ENCODE assay signal across 16 mouse cellular contexts in genomic region chr10:127284105-127284622, GRCm38 (mm10). TPM values are rescaled to one million over a fixed set of nuclear protein-coding genes. Genes with fewer than 3 reads are reported as not detected.
A peak's percentile ranks its signal among the peaks of the same experiment; 100 is the strongest.
DNase-seq lines count a peak whose midpoint lies in the region; ATAC-seq lines count a peak whose summit lies in the region.
"Had no signal": no experiment of that assay in that cellular context is flagged by ENCODE, and none has a peak within 500 bp of the region (broad histone marks: within the 10 kb centered on the region; RNA-seq: fewer than 3 reads in every experiment).

No protein-coding gene starts in this region.

- peak; percentile 45 for DNase-seq in cerebellum, adult 11-12 months
- DNase-seq in cerebellum, adult 8-10 months, result no peak
- peak; percentile 93 for DNase-seq in heart, adult 11 months
- DNase-seq in heart, adult 9 months (ENCODE audit: low spot score in 2 of 2), result no peak
- no peak for DNase-seq in liver
- no peak for DNase-seq in liver, embryonic 13.5 days
- DNase-seq in neural tube, embryonic 10.5 days (ENCODE audit: extremely low spot score, low spot score), result no peak
- DNase-seq: adrenal gland, adult 2 months; cerebellum, adult 11 months; gastrocnemius, postnatal 10 days; heart, adult 2 months; heart, postnatal 10 days; right cerebral cortex, postnatal 25 days; thymus, postnatal 14 days had no signal

- H3K27me3 ChIP-seq in liver, embryonic 12.5 days (replicated peaks), result no peaks in the 10 kb centered on the region
- no peaks in the 10 kb centered on the region for H3K27me3 ChIP-seq in liver, embryonic 13.5 days

- ATAC-seq in liver, embryonic 12.5 days, result no peak
- no peak for ATAC-seq in liver, embryonic 13.5 days (ENCODE audit: low read depth)
- ATAC-seq: hindbrain, embryonic 16.5 days had no signal

- H3K36me3 ChIP-seq in liver, embryonic 12.5 days, result peaks cover 85% of the 10 kb centered on the region
- H3K36me3 ChIP-seq in liver, embryonic 13.5 days, result peaks cover 84% of the 10 kb centered on the region

- 0 out of 2 replicates have a peak overlapping the region, but pooled peaks have one; percentile 9 for H3K9ac ChIP-seq in liver, embryonic 12.5 days
- peak overlapping the region; percentile 9; the same call in 1 of the 2 replicates for H3K9ac ChIP-seq in liver, embryonic 13.5 days

- H3K4me2 ChIP-seq in liver, embryonic 12.5 days, result no peak overlapping the region
- H3K4me2 ChIP-seq in liver, embryonic 13.5 days, result no peak overlapping the region

- WGBS in liver, embryonic 12.5 days (ENCODE audit: insufficient replicate concordance), result 91% methylated on average over 7 of the region's 7 CpGs
- 95% methylated on average over 7 of the region's 7 CpGs for whole genome bisulfite sequencing in liver, embryonic 13.5 days (ENCODE audit: insufficient replicate concordance)

- no peak overlapping the region for H3K27ac ChIP-seq in liver, embryonic 12.5 days
- H3K27ac ChIP-seq in liver, embryonic 13.5 days, result peak overlapping the region; percentile 9; the same call in 1 of the 2 replicates
- H3K27ac ChIP-seq: heart, adult 2 months had no signal

- H3K4me3 ChIP-seq in liver, embryonic 12.5 days, result no peak overlapping the region
- H3K4me3 ChIP-seq in liver, embryonic 13.5 days (replicated peaks), result no peak overlapping the region
- H3K4me3 ChIP-seq: heart, adult 2 months had no signal

- peaks cover 34% of the 10 kb centered on the region for H3K4me1 ChIP-seq in liver, embryonic 12.5 days
- H3K4me1 ChIP-seq in liver, embryonic 13.5 days (replicated peaks), result peaks cover 43% of the 10 kb centered on the region

- H3K9me3 ChIP-seq in liver, embryonic 12.5 days (replicated peaks), result no peaks in the 10 kb centered on the region
- no peaks in the 10 kb centered on the region for H3K9me3 ChIP-seq in liver, embryonic 13.5 days (replicated peaks)

RNA-seq across cellular contexts. Expression of gene Mbd6, which starts 4.7 kb away (rescaled TPM):
- polyA plus RNA-seq in liver, embryonic 12.5 days (2016; fragmentation: Nextera tagmentation; extraction: Ambion mirVana), result 8.5 and 9.8 TPM in 2 replicates
- polyA plus RNA-seq in liver, embryonic 13.5 days (2015; fragmentation: Nextera tagmentation; extraction: Ambion mirVana), result 5.9 and 6.5 TPM in 2 replicates

RNA-seq across cellular contexts. Expression of gene Dctn2, which starts 18.0 kb away (rescaled TPM):
- polyA plus RNA-seq in liver, embryonic 12.5 days (2016; fragmentation: Nextera tagmentation; extraction: Ambion mirVana), result 95.5 and 96.1 TPM in 2 replicates
- polyA plus RNA-seq in liver, embryonic 13.5 days (2015; fragmentation: Nextera tagmentation; extraction: Ambion mirVana), result 80.0 and 80.1 TPM in 2 replicates

RNA-seq across cellular contexts. Expression of gene Kif5a, which starts 21.0 kb away (rescaled TPM):
- 0.08 and 0.12 TPM in 2 replicates for polyA plus RNA-seq in liver, embryonic 12.5 days (2016; fragmentation: Nextera tagmentation; extraction: Ambion mirVana)
- 0.02 and 0.14 TPM in 2 replicates for polyA plus RNA-seq in liver, embryonic 13.5 days (2015; fragmentation: Nextera tagmentation; extraction: Ambion mirVana)

RNA-seq across cellular contexts. Expression of gene Mars, which starts 27.4 kb away (rescaled TPM):
- 192 and 193 TPM in 2 replicates for polyA plus RNA-seq in liver, embryonic 12.5 days (2016; fragmentation: Nextera tagmentation; extraction: Ambion mirVana)
- 150 and 166 TPM in 2 replicates for polyA plus RNA-seq in liver, embryonic 13.5 days (2015; fragmentation: Nextera tagmentation; extraction: Ambion mirVana)

RNA-seq across cellular contexts. Expression of gene Arhgap9, which starts 37.6 kb away (rescaled TPM):
- 15.9 and 16.9 TPM in 2 replicates for polyA plus RNA-seq in liver, embryonic 12.5 days (2016; fragmentation: Nextera tagmentation; extraction: Ambion mirVana)
- 14.0 and 15.1 TPM in 2 replicates for polyA plus RNA-seq in liver, embryonic 13.5 days (2015; fragmentation: Nextera tagmentation; extraction: Ambion mirVana)

Comparison
In these comparisons a context has a peak if more than half of its experiments do, and no peak if none do; other contexts are left out.
1. DNase-seq: peak in cerebellum, adult 11-12 months (single experiment) and heart, adult 11 months (single experiment); none in cerebellum, adult 8-10 months (single experiment), heart, adult 9 months (0 of 2), liver (single experiment), liver, embryonic 13.5 days (single experiment) and neural tube, embryonic 10.5 days (single experiment).